Mouse (Mus musculus) CH12.LX (cell line): ENCODE data around the gene Anapc15-ps. TPM values are rescaled to one million over a fixed set of nuclear protein-coding genes. Genes with fewer than 3 reads are reported as not detected.

Source experiments
- DNase-seq: peaks from one replicate; pipeline ENCODE4 v3.0.0-alpha.2; 2013; ENCODE audit errors: extremely low read depth
- H3K27ac ChIP-seq: 2 replicates; pipeline ENCODE4 v1.5.1; 2012; ENCODE audit warnings: low read depth, mild to moderate bottlenecking, control low read depth, moderate library complexity; ENCODE audit not compliant: insufficient read depth
- H3K27me3 ChIP-seq: replicated peaks from 2 replicates; pipeline ENCODE3; 2012; ENCODE audit warnings: inconsistent platforms
- H3K36me3 ChIP-seq, 2 experiments: replicated peaks in 1 of 2; 2 replicates each; pipeline versions ENCODE3 to v1.6.1; 2012; ENCODE audit warnings: inconsistent platforms in 1 of 2, low read length in 1 of 2, mild to moderate bottlenecking in 1 of 2, mixed read lengths in 1 of 2, moderate library complexity in 1 of 2; ENCODE audit not compliant: control insufficient read depth in 1 of 2, insufficient read depth in 1 of 2
- H3K4me1 ChIP-seq, 2 experiments: 2 replicates each; pipeline ENCODE4 v1.6.1; 2012; ENCODE audit warnings: inconsistent platforms in 1 of 2, moderate library complexity in 1 of 2; ENCODE audit not compliant: insufficient read depth in 2 of 2, control insufficient read depth in 1 of 2
- H3K4me2 ChIP-seq: 2 replicates; pipeline ENCODE4 v1.6.1; 2012; ENCODE audit warnings: low read depth, mild to moderate bottlenecking, control low read depth; ENCODE audit not compliant: poor library complexity, insufficient read depth, severe bottlenecking
- H3K4me3 ChIP-seq, 3 experiments: fragments of 150-350 bp in 1 of 3; sonication (generic) in 1 of 3; replicated peaks in 1 of 3; 2 replicates each; pipeline versions ENCODE3 to v1.5.1; 2011 to 2012; ENCODE audit warnings: low read depth in 2 of 3, low read length in 2 of 3, mild to moderate bottlenecking in 2 of 3, moderate library complexity in 2 of 3, control low read depth in 1 of 3, improper control_type of control experiment in 1 of 3, inconsistent platforms in 1 of 3, mixed read lengths in 1 of 3; ENCODE audit not compliant: poor library complexity in 1 of 3
- H3K79me2 ChIP-seq: replicated peaks from 2 replicates; pipeline ENCODE4 v1.6.1; 2012; ENCODE audit warnings: mild to moderate bottlenecking, moderate library complexity; ENCODE audit not compliant: control insufficient read depth, poor library complexity, insufficient read depth, severe bottlenecking; ENCODE audit errors: extremely low read depth
- H3K9ac ChIP-seq: 2 replicates; pipeline ENCODE4 v1.6.1; 2012; ENCODE audit warnings: low read depth, mild to moderate bottlenecking, control low read depth, moderate library complexity; ENCODE audit not compliant: insufficient read depth
- H3K9me3 ChIP-seq: replicated peaks from 2 replicates; pipeline ENCODE3; 2012; ENCODE audit warnings: low read length, inconsistent platforms, mixed read lengths
- BHLHE40 ChIP-seq: IDR thresholded peaks from 2 replicates; pipeline ENCODE4 v1.6.1; 2011; ENCODE audit warnings: mild to moderate bottlenecking, low read depth, low read length, improper control_type of control experiment
- CHD1 ChIP-seq: IDR thresholded peaks from 2 replicates; pipeline ENCODE4 v1.6.1; 2012; ENCODE audit warnings: low read depth, low read length, improper control_type of control experiment, inconsistent platforms
- CTCF ChIP-seq, 2 experiments: IDR thresholded peaks in 1 of 2; conservative IDR thresholded peaks in 1 of 2; 2 replicates each; pipeline ENCODE4 v1.5.1; 2011 to 2012; ENCODE audit warnings: low read depth in 2 of 2, low read length in 2 of 2, improper control_type of control experiment in 1 of 2, inconsistent platforms in 1 of 2, mild to moderate bottlenecking in 1 of 2, moderate library complexity in 1 of 2
- E2F4 ChIP-seq: IDR thresholded peaks from 2 replicates; pipeline ENCODE4 v1.6.1; 2011; ENCODE audit warnings: low read depth, low read length, improper control_type of control experiment; ENCODE audit not compliant: insufficient replicate concordance
- ELF1 ChIP-seq: IDR thresholded peaks from 2 replicates; pipeline ENCODE4 v1.6.1; 2014; ENCODE audit warnings: low read depth, mild to moderate bottlenecking, inconsistent platforms, low read length, improper control_type of control experiment
- IRF4 ChIP-seq: IDR thresholded peaks from 2 replicates; pipeline ENCODE4 v1.6.1; 2014; ENCODE audit warnings: low read depth, mild to moderate bottlenecking, inconsistent platforms, low read length, improper control_type of control experiment
- JUN ChIP-seq: IDR thresholded peaks from 2 replicates; pipeline ENCODE4 v1.6.1; 2011; ENCODE audit warnings: low read depth, mild to moderate bottlenecking, low read length, improper control_type of control experiment, moderate library complexity; ENCODE audit not compliant: insufficient read depth
- JUND ChIP-seq: conservative IDR thresholded peaks from 2 replicates; pipeline ENCODE4 v1.6.1; 2011; ENCODE audit warnings: low read depth, low read length, improper control_type of control experiment
- KAT2A ChIP-seq: IDR thresholded peaks from 2 replicates; pipeline ENCODE4 v1.6.1; 2012; ENCODE audit warnings: low read length, improper control_type of control experiment, inconsistent platforms; ENCODE audit not compliant: insufficient replicate concordance
- MAFK ChIP-seq: IDR thresholded peaks from 2 replicates; pipeline ENCODE4 v1.6.1; 2011; ENCODE audit warnings: low read length, improper control_type of control experiment; ENCODE audit not compliant: insufficient replicate concordance
- MAX ChIP-seq: IDR thresholded peaks from 2 replicates; pipeline ENCODE4 v1.6.1; 2011; ENCODE audit warnings: low read length, improper control_type of control experiment
- MXI1 ChIP-seq: IDR thresholded peaks from 2 replicates; pipeline ENCODE4 v1.6.1; 2011; ENCODE audit warnings: mild to moderate bottlenecking, low read depth, low read length, improper control_type of control experiment
- MYC ChIP-seq: IDR thresholded peaks from 2 replicates; pipeline ENCODE4 v1.6.1; 2011; ENCODE audit warnings: low read depth, mild to moderate bottlenecking, improper control_type of control experiment, low read length
- PAX5 ChIP-seq: IDR thresholded peaks from 2 replicates; pipeline ENCODE4 v1.6.1; 2012; ENCODE audit warnings: low read length, inconsistent platforms, mixed read lengths
- POLR2AphosphoS2 ChIP-seq: IDR thresholded peaks from 2 replicates; pipeline ENCODE4 v1.6.1; 2011; ENCODE audit warnings: low read depth, low read length, improper control_type of control experiment
- SMC3 ChIP-seq: IDR thresholded peaks from 2 replicates; pipeline ENCODE4 v1.6.1; 2011; ENCODE audit warnings: low read depth, low read length, improper control_type of control experiment
- TBP ChIP-seq: conservative IDR thresholded peaks from 2 replicates; pipeline ENCODE4 v1.6.1; 2011; ENCODE audit warnings: low read depth, low read length, improper control_type of control experiment
- UBTF ChIP-seq: IDR thresholded peaks from 2 replicates; pipeline ENCODE4 v1.6.1; 2012; ENCODE audit warnings: low read depth, mild to moderate bottlenecking, inconsistent platforms, low read length, improper control_type of control experiment, moderate library complexity
- USF1 ChIP-seq: IDR thresholded peaks from 2 replicates; pipeline ENCODE4 v1.6.1; 2014; ENCODE audit warnings: low read depth, mild to moderate bottlenecking, inconsistent platforms, low read length, improper control_type of control experiment
- ZNF384 ChIP-seq: IDR thresholded peaks from 2 replicates; pipeline ENCODE4 v1.6.1; 2012; ENCODE audit warnings: low read depth, low read length, improper control_type of control experiment, inconsistent platforms
- dilution Hi-C: fragments of 300-500 bp; cut with MboI; formaldehyde crosslinking; loops from 2 replicates; pipeline ENCODE4 v1.14.3; 2020; ENCODE audit warnings: low sequenced_read_pairs; ENCODE audit not compliant: extremely low pct_unique_long_range_greater_than_20kb, extremely low pct_ligation_motif_present
- in situ Hi-C: fragments of 300-500 bp; cut with MboI; formaldehyde crosslinking; loops from 3 replicates; pipeline ENCODE4 v1.14.3; 2019; ENCODE audit warnings: low sequenced_read_pairs, low pct_ligation_motif_present, low pct_unique_long_range_greater_than_20kb, mixed read lengths
- polyA plus RNA-seq: library from polyadenylated mRNA; unstranded; fragments of >175 nt; gene quantifications from 2 replicates; pipeline ENCODE4 v1.2.1, GENCODE M21; 2012; ENCODE audit warnings: low read depth; ENCODE audit not compliant: insufficient read length
- total RNA-seq, 2 experiments: library from RNA; depleted of rRNA; stranded (reverse); fragments of 300-350 nt in 1 of 2; fragments of >200 nt in 1 of 2; gene quantifications; 2 replicates each; pipeline ENCODE4 v1.2.3; 2012 to 2014

Gene Anapc15-ps
- total and polyA plus RNA-seq, 3 experiments: 2.8 TPM; not detected in 2

- no peaks in the 10 kb centered on the region for H3K9me3 ChIP-seq
- dilution Hi-C loops: no loop called here
- H3K36me3 ChIP-seq: no peaks in the 10 kb centered on the region
- no peak overlapping the region for H3K27ac ChIP-seq
- no peaks in the 10 kb centered on the region for H3K27me3 ChIP-seq
- DNase-seq: no peak
- no peak for TF ChIP-seq SMC3
- no peak for TF ChIP-seq KAT2A
- TF ChIP-seq JUND: no peak
- no peak for TF ChIP-seq CHD1
- no peak for TF ChIP-seq MXI1
- no peak for TF ChIP-seq PAX5
- TF ChIP-seq BHLHE40: no peak
- no peak for TF ChIP-seq USF1
- TF ChIP-seq UBTF: no peak
- TF ChIP-seq ELF1: no peak
- no peak for TF ChIP-seq TBP
- TF ChIP-seq MAX: no peak
- no peak for TF ChIP-seq JUN
- TF ChIP-seq CTCF (conservative IDR thresholded peaks at IDR 0.05 in 1 of 2, IDR thresholded peaks at IDR 0.05 in 1 of 2; ENCODE audit: low read depth in 2 of 2, low read length in 2 of 2): no peak
- TF ChIP-seq POLR2AphosphoS2: no peak
- no peak for TF ChIP-seq MAFK
- no peak for TF ChIP-seq E2F4
- H3K9ac ChIP-seq: no peak overlapping the region
- H3K79me2 ChIP-seq: no peaks in the 10 kb centered on the region
- H3K4me3 ChIP-seq: no peak overlapping the region
- peaks cover 2 to 7% of the 10 kb centered on the region in 2 experiments; a peak in 2 of 4 replicates for H3K4me1 ChIP-seq
- in situ Hi-C loops: no loop called here
- H3K4me2 ChIP-seq: no peak overlapping the region
Observed at GRCm38 (mm10) chr10:95652131-95652530, 21.1 kb downstream of the Anapc15-ps start.

- dilution Hi-C loops: no loop called here
- peak; percentile 11 for DNase-seq
- in situ Hi-C loops: no loop called here
Observed at GRCm38 (mm10) chr10:95648326-95648888, 24.8 kb downstream of the Anapc15-ps start.

More at GRCm38 (mm10) chr10:95648326-95648888, 24.8 kb downstream of the Anapc15-ps start:
- H3K4me3 ChIP-seq: no peak overlapping the region
- H3K79me2 ChIP-seq: no peaks in the 10 kb centered on the region
- no peak overlapping the region for H3K4me2 ChIP-seq
- peak; percentile 72 for TF ChIP-seq MAX
- no peak for TF ChIP-seq CHD1
- peak; percentile 50; the same call in 1 of the 2 replicates for TF ChIP-seq MYC
- TF ChIP-seq ZNF384: 0 out of 2 replicates have a peak, but pooled peaks have one; percentile 16
- peak; percentile 79 for TF ChIP-seq BHLHE40
- TF ChIP-seq JUN: peak; percentile 36; the same call in 1 of the 2 replicates
- no peak for TF ChIP-seq IRF4
- H3K4me1 ChIP-seq: peaks cover 2 to 7% of the 10 kb centered on the region in 2 experiments; a peak in 2 of 4 replicates
- no peaks in the 10 kb centered on the region for H3K36me3 ChIP-seq
- H3K27me3 ChIP-seq: no peaks in the 10 kb centered on the region
- H3K9ac ChIP-seq: no peak overlapping the region
- no peak overlapping the region for H3K27ac ChIP-seq
- H3K9me3 ChIP-seq: no peaks in the 10 kb centered on the region
